Comparison of ENCODE assay signal across 25 mouse cellular contexts in the genomic region with DNA sequence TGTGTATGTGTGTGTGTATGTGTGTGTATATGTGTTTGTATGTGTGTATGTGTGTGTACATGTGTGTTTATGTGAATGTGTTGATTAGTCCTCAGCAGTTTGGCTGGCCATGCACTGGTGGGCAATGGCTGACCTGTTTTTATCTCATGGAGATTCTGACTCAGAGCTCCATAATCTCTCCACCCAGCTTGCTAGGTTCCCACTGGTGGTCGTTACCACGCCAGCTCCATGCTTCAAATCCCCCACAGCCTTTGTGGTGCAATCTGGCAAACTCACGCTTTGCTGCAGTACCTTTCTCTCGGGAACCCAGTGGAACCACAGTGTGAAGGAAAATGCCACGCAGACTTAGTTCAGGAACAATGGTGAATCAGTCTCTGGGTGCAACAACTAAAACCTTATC.
"Had no signal": no experiment of that assay in that cellular context is flagged by ENCODE, and none has a peak within 500 bp of the region (broad histone marks: within the 10 kb centered on the region; RNA-seq: fewer than 3 reads in every experiment).

No protein-coding gene starts in this region.

- H3K4me3 ChIP-seq: gastrocnemius, adult 2 months; heart, embryonic 10.5 days; heart, embryonic 12.5 days; hindbrain, embryonic 10.5 days; hindbrain, embryonic 12.5 days; intestine, embryonic 15.5 days; layer of hippocampus, adult 2 months; left cerebral cortex, adult 2 months; limb, embryonic 10.5 days; limb, embryonic 12.5 days had no signal

- ATAC-seq: hindbrain, embryonic 16.5 days; inflammation-experienced regulatory T-cells, adult 6 months; intestine, embryonic 15.5 days had no signal

- H3K4me2 ChIP-seq: heart, embryonic 12.5 days; hindbrain, embryonic 12.5 days; hindbrain, embryonic 14.5 days; intestine, embryonic 15.5 days; limb, embryonic 12.5 days; liver, embryonic 11.5 days had no signal

- H3K4me1 ChIP-seq: hindbrain, embryonic 10.5 days; hindbrain, embryonic 12.5 days; limb, embryonic 10.5 days; limb, embryonic 12.5 days had no signal

- H3K9me3 ChIP-seq: heart, embryonic 10.5 days; heart, embryonic 12.5 days; hindbrain, embryonic 10.5 days; hindbrain, embryonic 12.5 days; intestine, embryonic 15.5 days; limb, embryonic 10.5 days; limb, embryonic 12.5 days had no signal

- H3K27ac ChIP-seq: heart, embryonic 10.5 days; hindbrain, embryonic 10.5 days; hindbrain, embryonic 12.5 days; hindbrain, embryonic 14.5 days; intestine, embryonic 15.5 days; layer of hippocampus, adult 2 months; left cerebral cortex, adult 2 months; limb, embryonic 10.5 days; limb, embryonic 12.5 days had no signal

- H3K27me3 ChIP-seq: heart, embryonic 12.5 days; hindbrain, embryonic 12.5 days; intestine, embryonic 15.5 days; limb, embryonic 12.5 days had no signal

- DNase-seq: gastrocnemius, adult 2 months; gastrocnemius, postnatal 10 days; gastrocnemius, postnatal 25 days; heart, adult 18-20 months; heart, postnatal 10 days; heart, postnatal 4 days; kidney, adult 18-20 months; kidney, adult 8-10 months; kidney, postnatal 10 days; kidney, postnatal 25 days; kidney, postnatal 4 days; liver had no signal

- H3K9ac ChIP-seq: heart, embryonic 12.5 days; hindbrain, embryonic 12.5 days; hindbrain, embryonic 14.5 days; intestine, embryonic 15.5 days; limb, embryonic 12.5 days had no signal
